Mouse (Mus musculus) spleen, adult 2 months (tissue): ENCODE measurements around the gene Pigs. TPM values are rescaled to one million over a fixed set of nuclear protein-coding genes. Genes with fewer than 3 reads are reported as not detected.

Experiments used
- DNase-seq, 2 experiments: peaks; one replicate each; pipeline versions ENCODE4 v3.0.0 to v3.0.0-alpha.2; 2012 to 2021; ENCODE audit warnings: low spot score in 2 of 2, low read depth in 1 of 2
- H3K27ac ChIP-seq: fragments of 200-500 bp; 2 replicates; pipeline ENCODE4 v1.5.1; 2012; ENCODE audit warnings: low read length, inconsistent platforms; ENCODE audit not compliant: insufficient read depth
- H3K27me3 ChIP-seq: fragments of 200-500 bp; 2 replicates; pipeline ENCODE4 v1.6.1; 2012; ENCODE audit warnings: mild to moderate bottlenecking, moderate library complexity, low read length, inconsistent platforms; ENCODE audit not compliant: control insufficient read depth, insufficient read depth
- H3K36me3 ChIP-seq: fragments of 200-500 bp; 2 replicates; pipeline ENCODE4 v1.6.1; 2012; ENCODE audit warnings: mild to moderate bottlenecking, low read length, inconsistent platforms; ENCODE audit not compliant: control insufficient read depth, insufficient read depth
- H3K4me1 ChIP-seq: fragments of 200-500 bp; 2 replicates; pipeline ENCODE4 v1.6.1; 2011; ENCODE audit warnings: inconsistent platforms; ENCODE audit not compliant: control insufficient read depth, insufficient read depth, insufficient read length
- H3K4me3 ChIP-seq: fragments of 200-500 bp; 2 replicates; pipeline ENCODE4 v1.5.1; 2011; ENCODE audit warnings: mild to moderate bottlenecking, inconsistent platforms; ENCODE audit not compliant: insufficient read depth, insufficient read length; ENCODE audit errors: extremely low read depth
- CTCF ChIP-seq: fragments of 200-500 bp; IDR thresholded peaks from 2 replicates; pipeline ENCODE4 v1.5.1; 2011; ENCODE audit warnings: mild to moderate bottlenecking, inconsistent platforms; ENCODE audit not compliant: insufficient read depth, insufficient read length, insufficient replicate concordance; ENCODE audit errors: extremely low read depth
- POLR2A ChIP-seq: fragments of 200-500 bp; IDR thresholded peaks from 2 replicates; pipeline ENCODE4 v1.6.1; 2011; ENCODE audit warnings: low read depth, low read length, inconsistent platforms
- WGBS: fragments of 180-500 bp; shearing (Covaris S2); methylation state at CpG from one replicate; pipeline ENCODE4 v1.1.7; 2018; 5-methylcytosine and 5-hydroxymethylcytosine counted together
- polyA plus RNA-seq: library from polyadenylated mRNA; depleted of rRNA; stranded (reverse); fragments of >200 nt; gene quantifications from 2 replicates; pipeline ENCODE4 v1.2.3, GENCODE M21; 2012

Pigs gene
- polyA plus RNA-seq, 1 experiment, result 66.7 TPM

- no peaks in the 10 kb centered on the region for H3K4me1 ChIP-seq
- H3K27me3 ChIP-seq, result no peaks in the 10 kb centered on the region
- H3K27ac ChIP-seq, result no peak overlapping the region
- H3K36me3 ChIP-seq, result peaks cover 36% of the 10 kb centered on the region
- H3K4me3 ChIP-seq, result no peak overlapping the region
- TF ChIP-seq CTCF, result no peak
- TF ChIP-seq POLR2A, result no peak
- WGBS, result 95% methylated on average over 8 of the region's 8 CpGs
- DNase-seq, result no peak
These were observed 8.8 kb downstream of the Pigs start for GRCm38 (mm10) chr11:78337040-78337439.

- WGBS, result 88% methylated on average over 12 of the region's 12 CpGs
- DNase-seq, result no peak
- Histone ChIP-seq H3K27ac (no peak overlapping the region), H3K36me3 (peaks cover 20% of the 10 kb centered on the region), H3K27me3 (no peaks in the 10 kb centered on the region), H3K4me3 (no peak overlapping the region), H3K4me1 (peaks cover 28% of the 10 kb centered on the region)
- no peak for TF ChIP-seq POLR2A
- no peak for TF ChIP-seq CTCF
These were observed 13.5 kb downstream of the Pigs start for GRCm38 (mm10) chr11:78341702-78342101.

GRCm38 (mm10) chr11:78343381-78344327, 15.4 kb downstream of the Pigs start, which contains the start of gene Unc119:
Unc119 (plus strand) TSS chr11:78343482.
- Histone ChIP-seq H3K27me3 (no peaks in the 10 kb centered on the region), H3K4me1 (peaks cover 36% of the 10 kb centered on the region), H3K27ac (peak within 1 kb of the TSS; percentile 58), H3K4me3 (peak within 1 kb of the TSS; percentile 75), H3K36me3 (peaks cover 17% of the 10 kb centered on the region)
- WGBS, result 5% methylated on average over 62 of the region's 66 CpGs
- DNase-seq, result peak; percentile 30 to 83
- TF ChIP-seq CTCF, result no peak
- TF ChIP-seq POLR2A, result peak; percentile 19; the same call in 1 of the 2 replicates

DNA sequence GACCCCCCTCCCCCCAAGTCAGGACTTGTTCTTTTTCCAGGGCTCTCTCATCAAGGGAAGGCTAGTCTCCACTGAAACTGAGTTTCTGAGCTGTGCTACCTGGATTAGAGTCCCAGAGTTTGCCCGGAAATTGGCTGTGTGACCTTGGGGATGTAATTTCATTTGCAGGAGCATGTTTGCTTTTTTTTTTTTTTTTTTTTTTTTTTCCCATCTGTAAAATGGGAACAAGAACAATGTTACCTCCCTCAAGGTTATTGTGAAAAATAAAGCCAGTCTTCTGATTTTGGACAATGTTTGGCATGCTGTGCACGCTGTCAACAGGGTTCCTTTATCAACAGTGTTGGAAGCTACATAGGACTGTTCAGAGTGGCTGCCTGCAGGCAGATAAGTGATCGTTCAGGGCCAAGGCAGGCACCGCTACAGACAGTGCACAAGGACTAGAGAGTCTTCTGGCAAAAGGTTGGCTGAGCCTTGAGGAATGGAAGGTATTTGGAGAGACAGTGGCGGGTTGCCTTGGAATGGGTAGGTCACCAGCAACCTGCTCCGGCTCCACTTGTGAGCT, 16.2 kb downstream of the Pigs start:
- peaks cover 43% of the 10 kb centered on the region for H3K4me1 ChIP-seq
- peak overlapping the region; percentile 75; the same call in 1 of the 2 replicates for H3K4me3 ChIP-seq
- no peaks in the 10 kb centered on the region for H3K27me3 ChIP-seq
- peak overlapping the region; percentile 82 for H3K27ac ChIP-seq
- TF ChIP-seq POLR2A (no peak), CTCF (no peak)
- no peak for DNase-seq
- 76% methylated on average over 6 of the region's 6 CpGs for WGBS
- peaks cover 11% of the 10 kb centered on the region for H3K36me3 ChIP-seq

DNA sequence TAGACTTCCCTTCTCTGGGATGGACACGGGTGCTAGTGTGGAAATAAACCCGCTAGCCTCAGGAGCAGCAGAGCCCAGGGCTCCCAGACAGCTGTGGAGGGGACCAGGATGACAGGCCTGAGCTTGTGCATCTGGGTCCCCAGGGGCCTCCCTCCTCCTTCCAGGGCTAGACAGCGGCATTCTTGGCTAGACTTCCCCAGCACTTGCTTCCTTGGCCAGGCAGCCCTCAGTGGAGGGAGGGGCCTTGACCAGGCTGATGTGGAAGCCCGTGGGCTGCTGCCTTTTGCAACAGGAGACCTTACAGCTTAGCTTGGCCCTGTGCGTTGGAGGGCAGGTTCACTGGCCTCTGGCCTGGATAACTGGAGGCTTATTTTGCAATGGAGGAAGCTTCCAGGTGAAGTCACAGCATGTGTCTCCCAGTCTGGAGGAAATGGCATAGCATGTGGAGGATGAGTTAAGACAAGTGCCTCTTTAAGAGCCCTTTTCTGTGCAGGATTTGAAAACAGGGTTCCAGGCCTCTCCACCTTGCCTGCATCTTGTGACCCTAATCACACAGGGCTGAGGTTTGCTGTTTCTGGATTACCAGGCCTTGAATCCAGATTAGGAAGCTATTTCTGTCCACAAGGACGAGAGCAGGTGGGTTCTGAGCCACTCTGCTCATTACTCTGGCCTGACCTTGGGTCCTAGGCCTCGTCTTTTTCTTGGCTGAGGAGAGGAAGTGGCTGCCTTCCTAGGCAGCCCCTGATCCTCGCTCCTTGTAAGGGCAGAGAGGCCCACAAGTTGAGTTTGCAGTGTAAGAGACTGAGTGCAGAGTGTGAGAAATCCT, 16.9 kb downstream of the Pigs start:
- WGBS, result 35% methylated on average over 8 of the region's 8 CpGs
- peak overlapping the region; percentile 82 for H3K27ac ChIP-seq
- peaks cover 6% of the 10 kb centered on the region for H3K36me3 ChIP-seq
- no peak for TF ChIP-seq POLR2A
- no peak for TF ChIP-seq CTCF
- H3K4me1 ChIP-seq, result peaks cover 49% of the 10 kb centered on the region
- H3K27me3 ChIP-seq, result no peaks in the 10 kb centered on the region
- H3K4me3 ChIP-seq, result 0 out of 2 replicates have a peak overlapping the region, but pooled peaks have one; percentile 8
- DNase-seq, result no peak

GRCm38 (mm10) chr11:78345801-78346200, 17.6 kb downstream of the Pigs start:
- Histone ChIP-seq H3K4me3 (no peak overlapping the region; the same call in 1 of the 2 replicates), H3K36me3 (peaks cover 4% of the 10 kb centered on the region), H3K4me1 (peaks cover 49% of the 10 kb centered on the region), H3K27me3 (no peaks in the 10 kb centered on the region), H3K27ac (peak overlapping the region; percentile 82)
- WGBS, result 3% methylated on average over 7 of the region's 7 CpGs
- TF ChIP-seq CTCF (no peak), POLR2A (no peak)
- DNase-seq, result peak; percentile 52 to 77
